Mouse (Mus musculus) liver, embryonic 14.5 days (tissue): ENCODE data around the gene Tcp10c.
"Not testable (repeated sequence)": the region's sequence is repeated elsewhere in the genome, so short reads cannot be mapped to it uniquely, and the experiment has no call there.

ENCODE experiments used
- CTCF ChIP-seq: IDR thresholded peaks from 2 replicates; pipeline ENCODE4 v1.5.1; 2016; ENCODE audit warnings: antibody characterized with exemption, low read depth, control low read depth
- EP300 ChIP-seq: IDR thresholded peaks from 2 replicates; pipeline ENCODE4 v1.6.1; 2016; ENCODE audit warnings: antibody characterized with exemption, low read depth

- TF ChIP-seq CTCF, EP300: not testable (repeated sequence)
Observed at GRCm38 (mm10) chr17:13308344-13308743, 46.0 kb upstream of the Tcp10c start.
